Mouse (Mus musculus) cerebellum, adult 18-20 months (tissue): ENCODE measurements around the gene Cluap1.
A peak's percentile ranks its signal among the peaks of the same experiment; 100 is the strongest.
"Not testable (repeated sequence)": the region's sequence is repeated elsewhere in the genome, so short reads cannot be mapped to it uniquely, and the experiment has no call there.

Experiments
- DNase-seq, 2 experiments: peaks; one replicate each; pipeline ENCODE4 v3.0.0; 2021

Gene Cluap1

DNA sequence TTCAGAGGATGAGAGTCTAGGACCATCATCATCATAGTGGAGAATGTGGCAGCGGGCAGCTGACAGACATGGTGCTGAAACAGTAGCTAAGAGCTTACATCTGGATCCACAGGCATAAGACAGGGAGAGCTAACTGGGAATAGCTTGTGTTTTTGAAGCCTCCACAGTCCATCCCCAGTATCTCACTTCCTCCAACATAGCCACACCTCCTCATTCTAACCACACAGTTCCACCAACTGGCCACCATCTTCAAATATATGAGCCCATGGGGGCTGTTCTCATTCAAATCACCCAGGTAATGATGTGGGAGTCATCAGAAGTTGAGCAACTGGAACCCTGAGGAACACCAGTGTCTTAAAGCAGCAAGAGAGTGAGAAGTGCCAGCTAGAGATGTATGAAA is 42.5 kb downstream of the Cluap1 start:
- DNase-seq, result no peak

DNA sequence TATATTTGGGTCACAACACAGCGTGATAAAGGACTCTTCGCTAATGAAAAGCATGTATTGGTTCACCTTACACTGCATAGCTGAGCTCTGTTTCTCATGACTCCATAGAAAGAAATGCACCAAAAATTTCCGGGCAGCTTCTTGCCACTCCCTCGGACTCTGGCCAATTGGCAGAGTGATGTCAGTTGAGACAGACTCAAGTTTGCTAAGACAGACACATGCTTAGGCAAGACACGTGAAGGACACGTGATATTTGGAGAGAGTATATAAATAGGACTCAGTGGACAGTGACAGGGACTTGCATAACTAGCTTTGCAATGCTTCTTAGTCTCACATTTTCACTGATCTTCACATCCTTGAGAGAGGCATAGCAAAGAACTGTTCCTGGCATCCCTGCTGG is 47.8 kb downstream of the Cluap1 start:
- peak; percentile 57 to 59 for DNase-seq

DNA sequence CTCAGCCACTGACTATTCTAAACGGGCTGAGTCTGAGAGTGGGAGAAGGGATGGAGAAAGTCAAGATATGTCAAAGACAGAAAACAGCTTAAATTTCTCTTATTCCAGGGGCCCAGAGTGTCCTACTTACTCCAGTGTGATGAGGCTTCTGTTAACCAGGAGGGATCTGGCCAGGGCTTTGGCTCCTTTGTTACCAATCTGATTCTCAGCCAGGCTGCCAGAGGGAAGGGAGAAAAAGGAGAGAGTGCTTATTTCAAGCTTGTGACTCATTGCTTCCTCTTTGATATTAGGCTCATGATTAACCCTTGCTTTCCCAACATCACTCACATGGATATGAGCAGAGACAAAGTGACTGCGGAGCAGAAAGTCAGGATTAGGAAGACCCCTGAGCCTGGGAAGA is 50.7 kb downstream of the Cluap1 start:
- DNase-seq, result peak; percentile 52 to 71

GRCm38 (mm10) chr16:3964990-3965389 is 56.4 kb downstream of the Cluap1 start:
- peak in 1 of 2 experiments; percentile 49 for DNase-seq

DNA sequence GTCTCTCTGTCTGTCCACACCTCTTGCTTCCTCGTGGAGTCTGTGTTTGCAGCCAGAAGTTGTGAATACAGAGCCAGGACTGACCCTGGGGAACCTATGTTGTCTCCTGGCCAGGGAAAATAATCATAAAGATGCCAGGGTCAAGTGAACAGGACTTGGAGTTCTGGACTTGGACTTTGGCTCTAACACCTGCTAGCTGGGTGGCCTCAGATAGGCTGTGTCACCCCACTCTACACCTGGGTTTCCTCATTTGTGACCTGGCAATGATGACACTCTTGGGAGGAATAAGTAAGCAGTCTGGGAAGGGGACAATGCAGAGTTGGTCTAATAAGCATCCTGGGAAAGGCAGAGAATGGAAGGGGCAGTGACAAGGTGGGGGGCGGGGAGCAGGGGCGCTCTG is 56.9 kb downstream of the Cluap1 start:
- DNase-seq, result no peak

DNA sequence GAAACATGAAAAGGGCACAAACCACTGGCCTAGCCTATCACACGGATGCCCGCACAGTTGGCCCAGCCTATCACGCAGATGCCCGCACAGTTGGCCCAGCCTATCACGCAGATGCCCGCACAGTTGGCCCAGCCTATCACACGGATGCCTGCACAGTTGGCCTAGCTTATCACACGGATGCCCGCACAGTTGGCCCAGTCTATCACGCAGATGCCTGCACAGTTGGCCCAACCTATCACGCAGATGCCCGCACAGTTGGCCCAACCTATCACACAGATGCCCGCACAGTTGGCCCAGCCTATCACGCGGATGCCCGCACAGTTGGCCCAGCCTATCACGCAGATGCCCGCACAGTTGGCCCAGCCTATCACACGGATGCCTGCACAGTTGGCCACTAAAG is 65.9 kb downstream of the Cluap1 start:
- not testable (repeated sequence) for DNase-seq

- no peak for DNase-seq
Measured at GRCm38 (mm10) chr16:3975658-3976057, 67.1 kb downstream of the Cluap1 start.

- DNase-seq, result no peak
Measured at GRCm38 (mm10) chr16:3976251-3976671, 67.7 kb downstream of the Cluap1 start, which contains the start of gene Nlrc3. Gene Nlrc3, minus strand, starts transcription at chr16:3976632.

- no peak for DNase-seq
Measured at GRCm38 (mm10) chr16:3976712-3977111, 68.1 kb downstream of the Cluap1 start.

DNA sequence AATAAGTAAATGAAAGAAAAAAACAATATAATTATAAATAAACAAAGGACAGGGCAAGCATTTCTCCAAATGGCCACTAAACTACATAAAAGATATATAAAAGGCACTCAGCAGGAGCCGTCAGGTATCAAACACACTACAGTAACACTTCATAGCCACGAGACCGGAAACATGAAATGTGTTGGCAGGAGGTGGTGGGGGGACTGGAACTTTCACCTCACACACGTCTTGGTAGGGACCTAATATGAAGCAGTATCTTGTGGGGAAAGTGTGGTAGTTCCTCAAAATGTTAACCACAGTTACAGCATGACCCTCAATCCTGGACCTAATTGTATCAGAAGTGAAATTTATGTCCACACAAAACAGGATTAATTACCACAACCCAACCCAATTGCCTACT is 73.6 kb downstream of the Cluap1 start:
- no peak for DNase-seq

GRCm38 (mm10) chr16:3983146-3983700 is 74.6 kb downstream of the Cluap1 start:
- no peak for DNase-seq

DNA sequence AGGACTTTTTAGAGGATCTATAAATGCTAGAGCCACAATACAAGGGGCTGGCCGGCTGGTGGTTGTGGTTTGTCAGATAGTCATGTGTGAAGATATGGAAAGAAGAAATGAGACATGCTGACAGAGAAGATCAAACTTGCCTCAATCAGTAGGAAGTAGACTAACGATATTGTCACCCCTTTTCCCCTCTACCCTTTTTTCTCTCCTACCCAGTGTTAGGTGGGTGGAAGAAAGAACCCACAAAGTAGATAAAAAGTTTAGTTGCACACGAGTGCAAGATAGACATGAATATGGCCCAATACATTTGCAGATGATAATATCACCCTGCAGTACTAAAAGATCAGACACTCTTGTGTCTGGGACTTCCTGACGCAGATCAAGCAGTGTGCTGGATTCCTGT is 79.8 kb downstream of the Cluap1 start:
- DNase-seq, result no peak
